Mouse (Mus musculus): Measurements from ENCODE around the gene Prpf31. TPM values are rescaled to one million over a fixed set of nuclear protein-coding genes. Genes with fewer than 3 reads are reported as not detected.
A peak's percentile ranks its signal among the peaks of the same experiment; 100 is the strongest.

Prpf31 gene
- total and polyA plus RNA-seq, 3 experiments: 146 to 334 (median 187) TPM

DNA sequence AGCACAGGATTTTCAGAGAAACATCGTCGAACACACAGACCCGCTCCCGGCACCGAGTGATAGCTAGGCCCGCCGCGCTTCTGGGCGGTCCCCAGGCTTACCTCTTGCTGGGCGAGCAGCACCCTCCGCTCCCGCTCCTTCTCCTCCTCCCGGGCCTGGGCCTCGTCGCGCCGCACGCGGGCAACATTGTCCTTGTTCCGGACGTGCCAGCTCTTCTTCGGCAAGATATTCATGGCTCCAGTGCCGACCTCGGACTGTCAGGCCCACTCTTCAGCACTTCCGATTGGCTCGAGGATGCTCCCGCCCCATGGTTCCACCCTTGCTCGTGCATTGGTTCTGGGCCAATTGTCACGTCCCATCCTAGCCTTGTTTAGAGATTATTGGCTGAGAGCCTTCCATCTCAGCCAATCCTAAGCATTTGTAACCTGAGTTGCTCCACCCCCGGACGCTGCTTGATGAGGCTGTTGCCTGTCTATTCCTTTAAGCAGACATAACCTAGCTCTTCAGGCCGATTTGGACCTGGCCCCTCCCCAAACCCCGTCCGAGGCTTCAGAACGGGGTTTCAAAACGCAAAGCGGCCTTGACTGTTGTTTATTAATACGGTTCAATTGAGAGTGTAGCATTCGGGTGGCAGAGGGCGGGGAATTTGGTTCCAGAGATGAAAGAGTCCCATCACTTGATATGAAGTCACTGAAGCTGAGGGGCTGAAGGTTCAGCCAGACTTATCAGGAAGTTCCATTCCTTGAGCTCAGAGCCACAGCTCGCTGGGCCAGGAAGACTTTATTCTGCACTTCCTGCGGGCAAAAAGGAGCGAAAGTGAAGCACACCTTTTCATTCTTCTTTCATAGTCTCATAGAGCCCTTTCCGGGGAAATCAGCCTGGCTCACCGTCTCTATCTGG is 35.7 kb downstream of the Prpf31 start, which contains the start of gene Leng1:
Gene Leng1 (minus strand): TSS at position 626 of the 900 bp plus-strand sequence.
- Histone ChIP-seq H3K36me3 (ENCODE audit: control insufficient read depth in 1 of 2, insufficient read depth in 2 of 2, low read length in 2 of 2) (peaks cover 1 to 6% of the 10 kb centered on the region in 2 experiments; a peak in 3 of 4 replicates), H3K27ac (ENCODE audit: control insufficient read depth, low read depth, low read length) (peak within 1 kb of the TSS; percentile 86), H3K4me1 (ENCODE audit: control insufficient read depth in 1 of 2, insufficient read depth in 2 of 2, low read length in 2 of 2) (peaks cover 0 to 8% of the 10 kb centered on the region in 2 experiments; a peak in 2 of 4 replicates), H3K79me2 (ENCODE audit: control insufficient read depth, insufficient read depth, low read length, poor library complexity) (peaks cover 14% of the 10 kb centered on the region), H3K27me3 (ENCODE audit: control insufficient read depth in 1 of 2, insufficient read depth in 2 of 2, low read length in 2 of 2) (no peaks in the 10 kb centered on the region), H3K9me3 (replicated peaks; ENCODE audit: insufficient read depth, low read length) (no peaks in the 10 kb centered on the region), H3K9ac (ENCODE audit: control insufficient read depth, low read depth, low read length, poor library complexity, severe bottlenecking) (peak within 1 kb of the TSS; percentile 78), H3K4me3 (ENCODE audit: control insufficient read depth in 1 of 2, insufficient read depth in 1 of 2, low read depth in 2 of 2, low read length in 2 of 2) (peak within 1 kb of the TSS; percentile 71 to 97)
- DNase-seq (ENCODE audit: low read depth, low spot score): peak; percentile 99
- no peak for TF ChIP-seq ZKSCAN1 (IDR thresholded peaks at IDR 0.05; ENCODE audit: low read depth, low read length)
- TF ChIP-seq GABPA (IDR thresholded peaks at IDR 0.05; ENCODE audit: low read depth, low read length): no peak
- TF ChIP-seq SMC3 (IDR thresholded peaks at IDR 0.05; ENCODE audit: low read depth, low read length): no peak
- TF ChIP-seq TCF12 (IDR thresholded peaks at IDR 0.05; ENCODE audit: low read depth, low read length): peak; percentile 10
- TF ChIP-seq CTCF (IDR thresholded peaks at IDR 0.05 in 2 of 3, conservative IDR thresholded peaks at IDR 0.05 in 1 of 3; ENCODE audit: control insufficient read depth in 1 of 3, insufficient read depth in 1 of 3, low read depth in 2 of 3, low read length in 3 of 3, poor library complexity in 1 of 3, severe bottlenecking in 1 of 3): no peak
- no peak for TF ChIP-seq UBTF (IDR thresholded peaks at IDR 0.05; ENCODE audit: borderline replicate concordance, insufficient read depth, low read depth, low read length)
- TF ChIP-seq NELFE (IDR thresholded peaks at IDR 0.05; ENCODE audit: low read depth, low read length): peak; percentile 74
- TF ChIP-seq MAZ (IDR thresholded peaks at IDR 0.05; ENCODE audit: low read depth, low read length): no peak; the same call in 1 of the 2 replicates
- TF ChIP-seq ZNF384 (IDR thresholded peaks at IDR 0.05; ENCODE audit: low read depth, low read length): no peak
- peak; percentile 67 for TF ChIP-seq MAX (IDR thresholded peaks at IDR 0.05; ENCODE audit: low read length)
- peak; percentile 78 for TF ChIP-seq HCFC1 (IDR thresholded peaks at IDR 0.05; ENCODE audit: low read depth, low read length)
- TF ChIP-seq SIN3A (IDR thresholded peaks at IDR 0.05; ENCODE audit: low read length): peak; percentile 66
- 0 out of 2 replicates have a peak, but pooled peaks have one; percentile 1 for TF ChIP-seq GATA1 (IDR thresholded peaks at IDR 0.05; ENCODE audit: low read depth, low read length)
- peak; percentile 97 for TF ChIP-seq POLR2AphosphoS2 (IDR thresholded peaks at IDR 0.05; ENCODE audit: low read length)
- peak; percentile 81 for TF ChIP-seq TBP (IDR thresholded peaks at IDR 0.05; ENCODE audit: low read depth, low read length)
- TF ChIP-seq ETS1 (IDR thresholded peaks at IDR 0.05; ENCODE audit: low read depth, low read length): peak; percentile 29; the same call in 1 of the 2 replicates
- TF ChIP-seq CHD1 (IDR thresholded peaks at IDR 0.05; ENCODE audit: low read depth, low read length): no peak
- peak; percentile 80 for TF ChIP-seq MXI1 (IDR thresholded peaks at IDR 0.05; ENCODE audit: low read depth, low read length)
- peak; percentile 69 to 89; a peak in 3 of 4 replicates for TF ChIP-seq POLR2A (IDR thresholded peaks at IDR 0.05; ENCODE audit: control insufficient read depth in 1 of 2, insufficient read depth in 1 of 2, low read depth in 1 of 2, low read length in 2 of 2, poor library complexity in 1 of 2)
- TF ChIP-seq CHD2 (IDR thresholded peaks at IDR 0.05; ENCODE audit: low read length): peak; percentile 60
- no peak for TF ChIP-seq RAD21 (IDR thresholded peaks at IDR 0.05; ENCODE audit: low read depth, low read length)
- peak; percentile 36; the same call in 1 of the 2 replicates for TF ChIP-seq ELF1 (IDR thresholded peaks at IDR 0.05; ENCODE audit: low read depth, low read length)
- peak; percentile 84 for TF ChIP-seq ZMIZ1 (IDR thresholded peaks at IDR 0.05; ENCODE audit: low read depth, low read length)
- TF ChIP-seq EP300 (IDR thresholded peaks at IDR 0.05; ENCODE audit: low read depth in 1 of 2, low read length in 2 of 2): no peak
- no peak for TF ChIP-seq MAFK (IDR thresholded peaks at IDR 0.05; ENCODE audit: borderline replicate concordance, low read depth, low read length)
- TF ChIP-seq USF1 (IDR thresholded peaks at IDR 0.05; ENCODE audit: low read depth, low read length): no peak
- peak; percentile 20; the same call in 1 of the 2 replicates for TF ChIP-seq TAL1 (IDR thresholded peaks at IDR 0.05; ENCODE audit: low read length)

Data from MEL (cell line).